Mouse (Mus musculus) liver, embryonic 14.5 days (tissue): ENCODE measurements around the gene Rrn3. TPM values are rescaled to one million over a fixed set of nuclear protein-coding genes. Genes with fewer than 3 reads are reported as not detected.
"Not testable (repeated sequence)": the region's sequence is repeated elsewhere in the genome, so short reads cannot be mapped to it uniquely, and the experiment has no call there.

ENCODE experiments used
- ATAC-seq: fragments of 200-750 bp; cut with Nextera tagmentation; 2 replicates; pipeline ENCODE4 v1.8.0; 2017; ENCODE audit warnings: moderate number of reproducible peaks, mild to moderate bottlenecking, moderate library complexity; ENCODE audit not compliant: insufficient read depth
- DNase-seq, 3 experiments: peaks; one replicate each; pipeline ENCODE4 v3.0.0-alpha.2; 2012 to 2013; ENCODE audit warnings: low read depth in 3 of 3, low spot score in 3 of 3
- H3K27ac ChIP-seq: fragments of 300-500 bp; sonication (generic); 2 replicates; pipeline ENCODE4 v1.5.1; 2014; ENCODE audit warnings: moderate library complexity, mild to moderate bottlenecking, control low read depth, inconsistent platforms
- H3K27me3 ChIP-seq: fragments of 300-500 bp; sonication (generic); 2 replicates; pipeline ENCODE4 v1.6.1; 2014; ENCODE audit warnings: mild to moderate bottlenecking, low read length, moderate library complexity; ENCODE audit not compliant: control insufficient read depth, insufficient read depth
- H3K36me3 ChIP-seq: fragments of 300-500 bp; sonication (generic); replicated peaks from 2 replicates; pipeline ENCODE4 v1.6.1; 2014; ENCODE audit warnings: low read depth; ENCODE audit not compliant: control insufficient read depth, insufficient read depth
- H3K4me1 ChIP-seq, 2 experiments: fragments of 200-500 bp in 1 of 2; fragments of 300-500 bp in 1 of 2; sonication (generic) in 1 of 2; replicated peaks; 2 replicates each; pipeline ENCODE4 v1.6.1; 2012 to 2014; ENCODE audit warnings: antibody characterized with exemption in 1 of 2, inconsistent platforms in 1 of 2, low read length in 1 of 2; ENCODE audit not compliant: control insufficient read depth in 2 of 2, insufficient read depth in 2 of 2
- H3K4me2 ChIP-seq: fragments of 300-500 bp; sonication (generic); 2 replicates; pipeline ENCODE4 v1.6.1; 2014; ENCODE audit warnings: low read depth, mild to moderate bottlenecking, control low read depth, moderate library complexity
- H3K4me3 ChIP-seq, 2 experiments: fragments of 200-500 bp in 1 of 2; fragments of 300-500 bp in 1 of 2; sonication (generic) in 1 of 2; 2 replicates each; pipeline ENCODE4 v1.5.1; 2012 to 2014; ENCODE audit warnings: low read depth in 2 of 2, low read length in 2 of 2, mild to moderate bottlenecking in 2 of 2, control low read depth in 1 of 2, inconsistent platforms in 1 of 2, moderate library complexity in 1 of 2; ENCODE audit not compliant: insufficient read depth in 1 of 2
- H3K9ac ChIP-seq: fragments of 300-500 bp; sonication (generic); replicated peaks from 2 replicates; pipeline ENCODE4 v1.6.1; 2014; ENCODE audit warnings: mild to moderate bottlenecking, control low read depth, moderate library complexity
- H3K9me3 ChIP-seq: fragments of 300-500 bp; sonication (generic); 2 replicates; pipeline ENCODE4 v1.6.1; 2016; ENCODE audit warnings: low read length, mixed read lengths; ENCODE audit not compliant: control insufficient read depth
- CTCF ChIP-seq: IDR thresholded peaks from 2 replicates; pipeline ENCODE4 v1.5.1; 2016; ENCODE audit warnings: antibody characterized with exemption, low read depth, control low read depth
- EP300 ChIP-seq: IDR thresholded peaks from 2 replicates; pipeline ENCODE4 v1.6.1; 2016; ENCODE audit warnings: antibody characterized with exemption, low read depth
- WGBS: fragments of 180-500 bp; shearing (Covaris S2); extraction: QIAGEN DNeasy Blood & Tissue Kit; methylation state at CpG from one replicate; pipeline ENCODE4 v1.1.7; 2014; ENCODE audit not compliant: insufficient replicate concordance; 5-methylcytosine and 5-hydroxymethylcytosine counted together
- polyA plus RNA-seq, 2 experiments: library from polyadenylated mRNA; depleted of rRNA in 1 of 2; stranded (reverse) in 1 of 2; unstranded in 1 of 2; fragments of >200 nt; fragmentation: Nextera tagmentation in 1 of 2; extraction: Ambion mirVana in 1 of 2; gene quantifications; 2 replicates each; pipeline versions ENCODE4 v1.2.1 to v1.2.3; 2012 to 2014

Rrn3 gene
- polyA plus RNA-seq, 2 experiments, result 7.2 to 15.3 TPM

- no peaks in the 10 kb centered on the region for H3K27me3 ChIP-seq
- no peak overlapping the region for H3K27ac ChIP-seq
- no peak overlapping the region for H3K4me3 ChIP-seq
- H3K36me3 ChIP-seq, result no peaks in the 10 kb centered on the region
- 31% methylated on average over 2 of the region's 2 CpGs for WGBS
- ATAC-seq (0 out of 2 replicates have a peak, but pooled peaks have one; percentile 48), DNase-seq (peak in 1 of 3 experiments; percentile 3)
- no peak for TF ChIP-seq CTCF
- no peak for TF ChIP-seq EP300
- no peak overlapping the region for H3K4me2 ChIP-seq
- no peak overlapping the region for H3K9ac ChIP-seq
- H3K9me3 ChIP-seq, result no peaks in the 10 kb centered on the region
- no peaks in the 10 kb centered on the region for H3K4me1 ChIP-seq
Observed at GRCm38 (mm10) chr16:13740844-13741243, 39.7 kb upstream of the Rrn3 start.

- Histone ChIP-seq H3K4me1 (no peaks in the 10 kb centered on the region), H3K4me2 (no peak overlapping the region), H3K36me3 (no peaks in the 10 kb centered on the region), H3K27me3 (no peaks in the 10 kb centered on the region), H3K4me3 (no peak overlapping the region), H3K27ac (no peak overlapping the region), H3K9ac (no peak overlapping the region), H3K9me3 (no peaks in the 10 kb centered on the region)
- ATAC-seq (no peak), DNase-seq (no peak)
- TF ChIP-seq EP300 (no peak), CTCF (no peak)
- 81% methylated on average over 8 of the region's 8 CpGs for WGBS
Observed at GRCm38 (mm10) chr16:13747708-13748107, 32.8 kb upstream of the Rrn3 start.

DNA sequence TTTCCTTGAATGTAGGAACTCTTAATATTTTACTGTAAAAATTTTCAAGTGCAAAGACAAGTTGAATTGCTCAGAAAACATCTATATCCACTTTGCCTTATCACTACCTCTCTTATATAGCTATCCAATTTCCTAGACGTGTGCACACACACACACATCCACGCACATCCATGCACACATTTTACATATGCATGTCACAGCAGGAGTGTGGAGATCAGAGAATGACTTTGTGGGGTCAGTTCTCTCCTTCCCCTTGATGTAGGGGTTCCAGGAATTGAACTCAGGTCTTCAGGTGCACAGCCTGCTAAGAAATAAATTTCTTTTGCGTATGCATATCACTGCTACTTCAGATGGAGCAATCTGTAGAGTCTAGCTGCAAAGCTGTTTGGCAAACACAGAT is 32.4 kb upstream of the Rrn3 start:
- H3K36me3 ChIP-seq, result no peaks in the 10 kb centered on the region
- H3K27ac ChIP-seq, result no peak overlapping the region
- H3K9me3 ChIP-seq, result no peaks in the 10 kb centered on the region
- TF ChIP-seq EP300 (no peak), CTCF (no peak)
- no peak for ATAC-seq
- H3K9ac ChIP-seq, result no peak overlapping the region
- H3K4me3 ChIP-seq, result no peak overlapping the region
- H3K4me2 ChIP-seq, result no peak overlapping the region
- 49% methylated on average over 3 of the region's 3 CpGs for WGBS
- H3K4me1 ChIP-seq, result no peaks in the 10 kb centered on the region
- DNase-seq, result no peak
- H3K27me3 ChIP-seq, result no peaks in the 10 kb centered on the region

GRCm38 (mm10) chr16:13748813-13749212 is 31.7 kb upstream of the Rrn3 start:
- not testable (repeated sequence) for H3K4me1 ChIP-seq, ATAC-seq, H3K9ac ChIP-seq, H3K4me3 ChIP-seq, H3K36me3 ChIP-seq, H3K4me2 ChIP-seq, H3K27ac ChIP-seq, H3K27me3 ChIP-seq, DNase-seq, H3K9me3 ChIP-seq
- 30% methylated on average over 10 of the region's 10 CpGs for WGBS

DNA sequence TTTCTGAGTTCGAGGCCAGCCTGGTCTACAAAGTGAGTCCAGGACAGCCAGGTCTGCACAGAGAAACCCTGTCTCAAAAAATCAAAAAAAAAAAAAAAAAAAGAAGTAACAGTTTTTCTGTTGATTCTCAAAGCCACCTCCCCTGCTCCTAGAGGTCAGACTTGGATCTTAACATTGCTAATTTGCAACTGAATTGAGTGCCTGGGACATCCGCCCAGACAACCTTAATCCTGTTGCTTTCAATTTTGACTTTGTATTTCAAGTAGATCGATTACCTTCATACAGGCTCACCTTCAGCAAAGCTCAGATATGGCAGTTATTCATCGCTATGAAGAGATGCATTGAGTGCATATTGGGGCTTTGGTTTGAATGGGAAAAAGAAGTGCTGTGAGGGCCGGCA is 31.2 kb upstream of the Rrn3 start:
- WGBS, result 49% methylated on average over 5 of the region's 5 CpGs
- no peak for TF ChIP-seq EP300
- TF ChIP-seq CTCF, result no peak
- no peak for ATAC-seq

DNA sequence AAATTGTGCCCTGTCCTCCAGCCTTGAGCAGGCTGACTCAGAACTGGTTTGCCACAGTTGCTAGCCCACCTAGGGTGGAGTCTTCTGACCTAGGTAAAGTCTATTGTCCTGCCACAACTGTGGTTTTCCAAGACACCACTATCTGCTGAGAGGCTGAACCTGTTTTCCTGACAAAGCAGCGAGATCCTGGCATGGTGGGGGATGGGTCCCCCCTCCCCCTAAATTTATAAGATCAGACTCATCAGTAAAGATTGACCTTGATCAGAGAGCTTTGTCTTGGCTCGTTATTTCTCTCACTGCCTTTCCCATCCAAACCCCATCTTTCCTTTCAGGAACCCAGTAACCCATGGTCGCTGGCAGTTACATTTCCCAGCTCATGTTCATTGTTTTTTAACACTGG is 30.5 kb upstream of the Rrn3 start:
- H3K9ac ChIP-seq, result no peak overlapping the region
- H3K27ac ChIP-seq, result no peak overlapping the region
- no peak overlapping the region for H3K4me3 ChIP-seq
- TF ChIP-seq CTCF (no peak), EP300 (no peak)
- H3K4me2 ChIP-seq, result no peak overlapping the region
- H3K9me3 ChIP-seq, result no peaks in the 10 kb centered on the region
- DNase-seq, result no peak
- H3K36me3 ChIP-seq, result no peaks in the 10 kb centered on the region
- ATAC-seq, result no peak
- 42% methylated on average over 3 of the region's 3 CpGs for WGBS
- H3K27me3 ChIP-seq, result peaks cover 2% of the 10 kb centered on the region
- H3K4me1 ChIP-seq, result peaks cover under 1 to 2% of the 10 kb centered on the region in 2 experiments; a peak in 1 of 4 replicates

More for the DNA sequence above, 31.2 kb upstream of the Rrn3 start:
- H3K36me3 ChIP-seq, result no peaks in the 10 kb centered on the region
- no peaks in the 10 kb centered on the region for H3K9me3 ChIP-seq
- no peak overlapping the region for H3K4me3 ChIP-seq
- H3K27ac ChIP-seq, result no peak overlapping the region
- no peak overlapping the region for H3K9ac ChIP-seq
- H3K4me1 ChIP-seq, result no peaks in the 10 kb centered on the region
- H3K27me3 ChIP-seq, result no peaks in the 10 kb centered on the region
- no peak overlapping the region for H3K4me2 ChIP-seq
- DNase-seq, result no peak
